Mouse (Mus musculus) hindbrain, embryonic 13.5 days (tissue): ENCODE measurements around the gene Rxra. TPM values are rescaled to one million over a fixed set of nuclear protein-coding genes. Genes with fewer than 3 reads are reported as not detected.

ENCODE experiments used
- ATAC-seq: fragments of 200-750 bp; cut with Nextera tagmentation; 2 replicates; pipeline ENCODE4 v1.8.0; 2017; ENCODE audit warnings: moderate TSS enrichment; ENCODE audit not compliant: low FRiP score
- H3K27ac ChIP-seq: fragments of 300-500 bp; sonication (generic); 2 replicates; pipeline ENCODE4 v1.5.1; 2015; ENCODE audit warnings: inconsistent platforms, mild to moderate bottlenecking, moderate library complexity
- H3K27me3 ChIP-seq: fragments of 300-500 bp; sonication (generic); 2 replicates; pipeline ENCODE4 v1.6.1; 2015; ENCODE audit warnings: mild to moderate bottlenecking, inconsistent platforms
- H3K36me3 ChIP-seq: fragments of 300-500 bp; sonication (generic); 2 replicates; pipeline ENCODE4 v1.6.1; 2015; ENCODE audit warnings: mild to moderate bottlenecking, inconsistent platforms
- H3K4me1 ChIP-seq: fragments of 300-500 bp; sonication (generic); replicated peaks from 2 replicates; pipeline ENCODE4 v1.6.1; 2015; ENCODE audit warnings: inconsistent platforms
- H3K4me2 ChIP-seq: fragments of 300-500 bp; sonication (generic); 2 replicates; pipeline ENCODE4 v1.6.1; 2015; ENCODE audit warnings: inconsistent platforms, mild to moderate bottlenecking, moderate library complexity
- H3K4me3 ChIP-seq: fragments of 300-500 bp; sonication (generic); 2 replicates; pipeline ENCODE4 v1.5.1; 2015; ENCODE audit warnings: mild to moderate bottlenecking, inconsistent platforms
- H3K9ac ChIP-seq: fragments of 300-500 bp; sonication (generic); 2 replicates; pipeline ENCODE4 v1.6.1; 2015; ENCODE audit warnings: mild to moderate bottlenecking, inconsistent platforms
- H3K9me3 ChIP-seq: fragments of 300-500 bp; sonication (generic); 2 replicates; pipeline ENCODE4 v1.6.1; 2016; ENCODE audit warnings: inconsistent platforms
- WGBS: fragments of 180-500 bp; shearing (Covaris S2); methylation state at CpG from one replicate; pipeline ENCODE4 v1.1.7; 2015; 5-methylcytosine and 5-hydroxymethylcytosine counted together
- polyA plus RNA-seq: library from polyadenylated mRNA; unstranded; fragments of >200 nt; fragmentation: Nextera tagmentation; extraction: Ambion mirVana; gene quantifications from 2 replicates; pipeline ENCODE4 v1.2.1, GENCODE M21; 2015

Gene Rxra
- polyA plus RNA-seq, 1 experiment from 2014 or later = 4.7 TPM

DNA sequence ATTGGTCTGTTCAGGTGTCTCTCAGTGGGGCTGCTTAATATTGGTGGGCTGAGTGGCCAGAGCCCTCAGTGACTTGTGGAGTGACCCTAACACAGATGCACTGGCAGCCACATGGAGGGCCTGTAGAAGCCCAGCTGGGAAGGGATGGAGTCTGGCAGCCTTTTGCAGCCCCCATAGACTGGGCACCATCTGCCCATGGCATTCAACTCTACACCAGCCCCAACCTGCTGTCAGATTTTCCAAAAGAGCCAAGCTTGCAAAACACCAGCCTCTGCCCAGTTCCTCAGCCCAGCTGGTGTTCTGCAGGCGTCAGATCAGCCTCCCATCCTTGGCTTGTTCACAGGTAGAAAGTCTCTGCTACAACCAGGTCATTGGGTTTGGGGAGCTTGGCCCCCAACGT, 70.6 kb downstream of the Rxra start:
- ATAC-seq = no peak
- Histone ChIP-seq H3K4me3 (no peak overlapping the region), H3K36me3 (peaks cover 30% of the 10 kb centered on the region), H3K9ac (peak overlapping the region; percentile 19; the same call in 1 of the 2 replicates), H3K9me3 (no peaks in the 10 kb centered on the region), H3K4me1 (peaks cover 48% of the 10 kb centered on the region), H3K4me2 (no peak overlapping the region), H3K27me3 (no peaks in the 10 kb centered on the region), H3K27ac (peak overlapping the region; percentile 50; the same call in 1 of the 2 replicates)
- 53% methylated on average over 2 of the region's 2 CpGs for WGBS

DNA sequence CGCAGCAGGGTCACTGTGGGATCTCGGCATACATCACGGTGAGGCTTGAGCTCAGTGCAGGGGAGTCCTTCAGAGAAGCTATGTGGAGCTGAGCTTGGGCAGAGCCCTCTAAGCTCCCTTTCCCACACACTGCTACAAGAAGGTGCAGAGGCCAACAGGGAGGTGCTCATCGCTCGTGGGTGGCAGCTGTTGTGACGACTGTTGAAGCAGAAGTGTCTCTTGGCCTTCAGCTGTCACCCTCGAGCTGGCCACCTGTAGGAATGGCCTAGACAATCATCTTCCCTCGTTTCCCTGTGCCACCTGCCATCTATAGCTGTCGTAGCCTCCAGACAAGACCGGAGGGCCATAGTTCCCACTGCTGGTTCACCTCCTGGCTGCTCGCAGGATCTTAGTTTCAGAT, 72.7 kb downstream of the Rxra start:
- Histone ChIP-seq H3K36me3 (peaks cover 44% of the 10 kb centered on the region), H3K27ac (no peak overlapping the region), H3K4me2 (no peak overlapping the region), H3K9ac (no peak overlapping the region), H3K9me3 (no peaks in the 10 kb centered on the region), H3K4me3 (no peak overlapping the region), H3K4me1 (peaks cover 42% of the 10 kb centered on the region), H3K27me3 (no peaks in the 10 kb centered on the region)
- WGBS = 80% methylated on average over 11 of the region's 11 CpGs
- ATAC-seq = no peak

GRCm38 (mm10) chr2:27750399-27751134, 74.3 kb downstream of the Rxra start:
- H3K27me3 ChIP-seq = no peaks in the 10 kb centered on the region
- H3K36me3 ChIP-seq = peaks cover 57% of the 10 kb centered on the region
- no peak overlapping the region for H3K4me2 ChIP-seq
- H3K9ac ChIP-seq = no peak overlapping the region
- peaks cover 27% of the 10 kb centered on the region for H3K4me1 ChIP-seq
- no peak overlapping the region; the same call in 1 of the 2 replicates for H3K27ac ChIP-seq
- 84% methylated on average over 12 of the region's 12 CpGs for WGBS
- no peak for ATAC-seq
- H3K9me3 ChIP-seq = no peaks in the 10 kb centered on the region
- H3K4me3 ChIP-seq = no peak overlapping the region

DNA sequence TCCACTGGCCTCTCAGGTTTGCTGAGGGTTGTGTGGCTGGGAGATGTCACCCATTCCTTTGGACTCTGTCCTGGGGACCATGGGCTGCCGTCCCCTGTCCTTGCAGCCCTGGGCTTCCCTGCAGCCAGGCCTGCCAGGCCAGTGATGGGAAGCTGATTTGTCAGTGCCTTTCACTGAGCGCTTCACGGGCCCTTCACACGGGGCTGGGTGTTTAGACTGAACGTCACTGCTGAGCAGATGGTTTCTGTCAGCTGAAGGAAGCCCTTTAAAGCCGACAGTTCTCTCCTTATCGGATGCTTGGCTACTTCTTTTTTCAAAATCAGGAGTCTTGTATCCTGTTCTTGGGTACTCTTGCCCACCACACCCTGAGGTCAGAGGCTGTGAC, 74.9 kb downstream of the Rxra start:
- H3K4me3 ChIP-seq = no peak overlapping the region
- 85% methylated on average over 7 of the region's 7 CpGs for WGBS
- H3K4me2 ChIP-seq = no peak overlapping the region
- ATAC-seq = no peak
- peaks cover 63% of the 10 kb centered on the region for H3K36me3 ChIP-seq
- no peaks in the 10 kb centered on the region for H3K27me3 ChIP-seq
- no peaks in the 10 kb centered on the region for H3K9me3 ChIP-seq
- peaks cover 21% of the 10 kb centered on the region for H3K4me1 ChIP-seq
- no peak overlapping the region for H3K27ac ChIP-seq
- no peak overlapping the region for H3K9ac ChIP-seq

- no peak overlapping the region for H3K4me3 ChIP-seq
- no peak overlapping the region for H3K4me2 ChIP-seq
- peaks cover 14% of the 10 kb centered on the region for H3K4me1 ChIP-seq
- peaks cover 67% of the 10 kb centered on the region for H3K36me3 ChIP-seq
- WGBS = 100% methylated on average over 4 of the region's 4 CpGs
- no peak for ATAC-seq
- H3K9me3 ChIP-seq = no peaks in the 10 kb centered on the region
- no peak overlapping the region for H3K27ac ChIP-seq
- no peaks in the 10 kb centered on the region for H3K27me3 ChIP-seq
- no peak overlapping the region for H3K9ac ChIP-seq
Measured at GRCm38 (mm10) chr2:27751803-27752202, 75.6 kb downstream of the Rxra start.

DNA sequence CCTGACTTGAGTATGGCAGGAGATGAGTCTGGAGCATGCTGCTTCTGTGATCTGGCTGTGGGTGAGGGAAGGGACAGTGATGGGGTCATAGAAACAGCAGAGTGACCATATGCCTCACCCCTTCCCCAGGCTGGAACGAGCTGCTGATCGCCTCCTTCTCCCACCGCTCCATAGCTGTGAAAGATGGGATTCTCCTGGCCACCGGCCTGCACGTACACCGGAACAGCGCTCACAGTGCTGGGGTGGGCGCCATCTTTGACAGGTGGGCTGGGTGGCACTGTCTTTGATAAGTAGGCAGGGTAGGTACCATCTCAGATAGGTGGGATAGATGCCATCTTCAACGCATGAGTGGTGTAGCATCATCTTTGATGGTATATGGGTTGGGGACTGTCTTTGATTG, 77.9 kb downstream of the Rxra start:
- no peak overlapping the region for H3K4me2 ChIP-seq
- no peaks in the 10 kb centered on the region for H3K9me3 ChIP-seq
- 97% methylated on average over 9 of the region's 9 CpGs for WGBS
- H3K9ac ChIP-seq = no peak overlapping the region
- H3K4me3 ChIP-seq = no peak overlapping the region
- H3K27ac ChIP-seq = no peak overlapping the region
- no peak for ATAC-seq
- H3K27me3 ChIP-seq = no peaks in the 10 kb centered on the region
- H3K36me3 ChIP-seq = peaks cover 55% of the 10 kb centered on the region
- H3K4me1 ChIP-seq = peaks cover 26% of the 10 kb centered on the region

GRCm38 (mm10) chr2:27755986-27756641, 79.9 kb downstream of the Rxra start:
- WGBS = 95% methylated on average over 13 of the region's 13 CpGs
- Histone ChIP-seq H3K36me3 (peaks cover 53% of the 10 kb centered on the region), H3K27me3 (no peaks in the 10 kb centered on the region), H3K4me2 (no peak overlapping the region), H3K4me3 (no peak overlapping the region), H3K9me3 (no peaks in the 10 kb centered on the region), H3K9ac (no peak overlapping the region), H3K4me1 (peaks cover 30% of the 10 kb centered on the region), H3K27ac (no peak overlapping the region)
- ATAC-seq = no peak

GRCm38 (mm10) chr2:27758414-27759301, 82.4 kb downstream of the Rxra start:
- H3K36me3 ChIP-seq = peaks cover 43% of the 10 kb centered on the region
- no peak overlapping the region for H3K4me3 ChIP-seq
- no peak overlapping the region; the same call in 1 of the 2 replicates for H3K4me2 ChIP-seq
- WGBS = 40% methylated on average over 20 of the region's 20 CpGs
- peak overlapping the region; percentile 81 for H3K27ac ChIP-seq
- H3K4me1 ChIP-seq = peaks cover 56% of the 10 kb centered on the region
- no peaks in the 10 kb centered on the region for H3K9me3 ChIP-seq
- ATAC-seq = peak; percentile 47
- H3K27me3 ChIP-seq = no peaks in the 10 kb centered on the region
- peak overlapping the region; percentile 43; the same call in 1 of the 2 replicates for H3K9ac ChIP-seq

DNA sequence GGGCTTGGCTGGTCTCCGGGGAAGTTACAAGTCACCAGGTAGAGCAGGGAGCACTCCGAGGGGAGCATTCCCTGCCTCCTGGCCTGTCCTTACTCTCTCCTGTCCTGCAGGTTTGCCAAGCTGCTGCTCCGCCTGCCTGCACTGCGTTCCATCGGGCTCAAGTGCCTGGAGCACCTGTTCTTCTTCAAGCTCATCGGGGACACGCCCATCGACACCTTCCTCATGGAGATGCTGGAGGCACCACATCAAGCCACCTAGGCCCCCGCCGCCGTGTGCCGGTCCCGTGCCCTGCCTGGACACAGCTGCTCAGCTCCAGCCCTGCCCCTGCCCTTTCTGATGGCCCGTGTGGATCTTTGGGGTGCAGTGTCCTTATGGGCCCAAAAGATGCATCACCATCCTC, 83.2 kb downstream of the Rxra start:
- ATAC-seq = no peak
- whole genome bisulfite sequencing = 95% methylated on average over 14 of the region's 14 CpGs
- no peak overlapping the region for H3K27ac ChIP-seq
- H3K4me3 ChIP-seq = no peak overlapping the region
- H3K9ac ChIP-seq = no peak overlapping the region
- H3K36me3 ChIP-seq = peaks cover 39% of the 10 kb centered on the region
- H3K4me1 ChIP-seq = peaks cover 63% of the 10 kb centered on the region
- H3K4me2 ChIP-seq = no peak overlapping the region
- H3K27me3 ChIP-seq = no peaks in the 10 kb centered on the region
- H3K9me3 ChIP-seq = no peaks in the 10 kb centered on the region

- no peak overlapping the region for H3K4me2 ChIP-seq
- H3K36me3 ChIP-seq = peaks cover 20% of the 10 kb centered on the region
- ATAC-seq = no peak
- 90% methylated on average over 10 of the region's 10 CpGs for WGBS
- H3K27me3 ChIP-seq = peaks cover 4% of the 10 kb centered on the region; the same call in 1 of the 2 replicates
- H3K4me1 ChIP-seq = peaks cover 68% of the 10 kb centered on the region
- no peaks in the 10 kb centered on the region for H3K9me3 ChIP-seq
- no peak overlapping the region for H3K27ac ChIP-seq
- no peak overlapping the region for H3K4me3 ChIP-seq
- no peak overlapping the region for H3K9ac ChIP-seq
Measured at GRCm38 (mm10) chr2:27761260-27761995, 85.2 kb downstream of the Rxra start.

GRCm38 (mm10) chr2:27761996-27762340, 85.7 kb downstream of the Rxra start:
- Histone ChIP-seq H3K4me3 (no peak overlapping the region), H3K4me2 (no peak overlapping the region), H3K9ac (no peak overlapping the region), H3K27me3 (peaks cover 4% of the 10 kb centered on the region; the same call in 1 of the 2 replicates), H3K36me3 (peaks cover 19% of the 10 kb centered on the region), H3K9me3 (no peaks in the 10 kb centered on the region), H3K4me1 (peaks cover 67% of the 10 kb centered on the region), H3K27ac (0 out of 2 replicates have a peak overlapping the region, but pooled peaks have one; percentile 12)
- WGBS = 83% methylated on average over 9 of the region's 9 CpGs
- ATAC-seq = no peak
